Mouse (Mus musculus): ENCODE measurements at regions not wholly inside any gene's neighbourhood (a gene's known extent, or its start where the extent isn't known, plus 50 kb on each side); places are given as distances from the start of the nearest gene placed in this dataset.
A peak's percentile ranks its signal among the peaks of the same experiment; 100 is the strongest.

GRCm38 (mm10) chr3:157732136-157732940, 165.6 kb downstream of the Ptger3 start:
- H3K27ac ChIP-seq (ENCODE audit: insufficient read depth, low read depth, low read length), result no peak overlapping the region
- no peaks in the 10 kb centered on the region for H3K27me3 ChIP-seq (replicated peaks; ENCODE audit: control insufficient read depth, insufficient read depth, low read length)
- no peaks in the 10 kb centered on the region for H3K4me1 ChIP-seq (ENCODE audit: control insufficient read depth, insufficient read depth, low read length)
- WGBS, result 81% methylated on average over 4 of the region's 4 CpGs
- DNase-seq, result no peak
- no peak for TF ChIP-seq CTCF (conservative IDR thresholded peaks at IDR 0.05; ENCODE audit: insufficient read depth, insufficient read length, low read depth, low read length)
- TF ChIP-seq POLR2A (IDR thresholded peaks at IDR 0.05; ENCODE audit: low read depth, low read length), result no peak
- H3K4me3 ChIP-seq (ENCODE audit: insufficient read depth, low read depth, low read length), result no peak overlapping the region
- no peaks in the 10 kb centered on the region for H3K36me3 ChIP-seq (ENCODE audit: control insufficient read depth, insufficient read depth, low read length)

- H3K4me3 ChIP-seq (ENCODE audit: insufficient read depth, low read depth, low read length), result no peak overlapping the region
- WGBS, result 57% methylated on average over 1 of the region's 1 CpGs
- H3K36me3 ChIP-seq (ENCODE audit: control insufficient read depth, insufficient read depth, low read length), result no peaks in the 10 kb centered on the region
- no peak for DNase-seq
- no peaks in the 10 kb centered on the region for H3K4me1 ChIP-seq (ENCODE audit: control insufficient read depth, insufficient read depth, low read length)
- H3K27ac ChIP-seq (ENCODE audit: insufficient read depth, low read depth, low read length), result no peak overlapping the region
- no peaks in the 10 kb centered on the region for H3K27me3 ChIP-seq (replicated peaks; ENCODE audit: control insufficient read depth, insufficient read depth, low read length)
- no peak for TF ChIP-seq POLR2A (IDR thresholded peaks at IDR 0.05; ENCODE audit: low read depth, low read length)
- TF ChIP-seq CTCF (conservative IDR thresholded peaks at IDR 0.05; ENCODE audit: insufficient read depth, insufficient read length, low read depth, low read length), result no peak
Observed at GRCm38 (mm10) chr3:157729711-157730367, 163.1 kb downstream of the Ptger3 start.

GRCm38 (mm10) chr3:157724542-157724941, 157.8 kb downstream of the Ptger3 start:
- TF ChIP-seq CTCF (conservative IDR thresholded peaks at IDR 0.05; ENCODE audit: insufficient read depth, insufficient read length, low read depth, low read length) (no peak), POLR2A (IDR thresholded peaks at IDR 0.05; ENCODE audit: low read depth, low read length) (no peak)
- H3K27ac ChIP-seq (ENCODE audit: insufficient read depth, low read depth, low read length), result no peak overlapping the region
- DNase-seq, result no peak
- WGBS, result 53% methylated on average over 1 of the region's 1 CpGs
- no peaks in the 10 kb centered on the region for H3K27me3 ChIP-seq (replicated peaks; ENCODE audit: control insufficient read depth, insufficient read depth, low read length)
- H3K4me3 ChIP-seq (ENCODE audit: insufficient read depth, low read depth, low read length), result no peak overlapping the region
- no peaks in the 10 kb centered on the region for H3K36me3 ChIP-seq (ENCODE audit: control insufficient read depth, insufficient read depth, low read length)
- no peaks in the 10 kb centered on the region for H3K4me1 ChIP-seq (ENCODE audit: control insufficient read depth, insufficient read depth, low read length)

- Histone ChIP-seq H3K4me3 (ENCODE audit: insufficient read depth, low read depth, low read length) (no peak overlapping the region), H3K27ac (ENCODE audit: insufficient read depth, low read depth, low read length) (no peak overlapping the region), H3K36me3 (ENCODE audit: control insufficient read depth, insufficient read depth, low read length) (no peaks in the 10 kb centered on the region), H3K4me1 (ENCODE audit: control insufficient read depth, insufficient read depth, low read length) (no peaks in the 10 kb centered on the region), H3K27me3 (replicated peaks; ENCODE audit: control insufficient read depth, insufficient read depth, low read length) (no peaks in the 10 kb centered on the region)
- TF ChIP-seq CTCF (conservative IDR thresholded peaks at IDR 0.05; ENCODE audit: insufficient read depth, insufficient read length, low read depth, low read length) (no peak), POLR2A (IDR thresholded peaks at IDR 0.05; ENCODE audit: low read depth, low read length) (no peak)
- WGBS, result 69% methylated on average over 5 of the region's 5 CpGs
- DNase-seq, result no peak
Observed at GRCm38 (mm10) chr3:157723184-157723583, 156.5 kb downstream of the Ptger3 start.

- TF ChIP-seq CTCF (conservative IDR thresholded peaks at IDR 0.05; ENCODE audit: insufficient read depth, insufficient read length, low read depth, low read length), result peak; percentile 85
- no peak for TF ChIP-seq POLR2A (IDR thresholded peaks at IDR 0.05; ENCODE audit: low read depth, low read length)
- H3K4me1 ChIP-seq (ENCODE audit: control insufficient read depth, insufficient read depth, low read length), result no peaks in the 10 kb centered on the region
- DNase-seq, result peak; percentile 73
- no peak overlapping the region for H3K4me3 ChIP-seq (ENCODE audit: insufficient read depth, low read depth, low read length)
- no peak overlapping the region for H3K27ac ChIP-seq (ENCODE audit: insufficient read depth, low read depth, low read length)
- H3K27me3 ChIP-seq (replicated peaks; ENCODE audit: control insufficient read depth, insufficient read depth, low read length), result no peaks in the 10 kb centered on the region
- no peaks in the 10 kb centered on the region for H3K36me3 ChIP-seq (ENCODE audit: control insufficient read depth, insufficient read depth, low read length)
- 16% methylated on average over 7 of the region's 7 CpGs for WGBS
Observed at GRCm38 (mm10) chr3:157717313-157717921, 150.7 kb downstream of the Ptger3 start.

- no peaks in the 10 kb centered on the region; the same call in 1 of the 2 replicates for H3K4me1 ChIP-seq (ENCODE audit: control insufficient read depth, insufficient read depth, low read length)
- H3K27ac ChIP-seq (ENCODE audit: insufficient read depth, low read depth, low read length), result no peak overlapping the region
- no peak overlapping the region for H3K4me3 ChIP-seq (ENCODE audit: insufficient read depth, low read depth, low read length)
- no peaks in the 10 kb centered on the region for H3K36me3 ChIP-seq (ENCODE audit: control insufficient read depth, insufficient read depth, low read length)
- DNase-seq, result peak; percentile 31
- 72% methylated on average over 3 of the region's 3 CpGs for WGBS
- TF ChIP-seq CTCF (conservative IDR thresholded peaks at IDR 0.05; ENCODE audit: insufficient read depth, insufficient read length, low read depth, low read length) (no peak), POLR2A (IDR thresholded peaks at IDR 0.05; ENCODE audit: low read depth, low read length) (no peak)
- H3K27me3 ChIP-seq (replicated peaks; ENCODE audit: control insufficient read depth, insufficient read depth, low read length), result no peaks in the 10 kb centered on the region
Observed at GRCm38 (mm10) chr3:157714023-157714422, 147.3 kb downstream of the Ptger3 start.
